Mouse (Mus musculus): ENCODE data around the gene Chpf2. TPM values are rescaled to one million over a fixed set of nuclear protein-coding genes. Genes with fewer than 3 reads are reported as not detected.

Gene Chpf2
- total and polyA plus RNA-seq, 2 experiments = 9.5 to 22.4 TPM

DNA sequence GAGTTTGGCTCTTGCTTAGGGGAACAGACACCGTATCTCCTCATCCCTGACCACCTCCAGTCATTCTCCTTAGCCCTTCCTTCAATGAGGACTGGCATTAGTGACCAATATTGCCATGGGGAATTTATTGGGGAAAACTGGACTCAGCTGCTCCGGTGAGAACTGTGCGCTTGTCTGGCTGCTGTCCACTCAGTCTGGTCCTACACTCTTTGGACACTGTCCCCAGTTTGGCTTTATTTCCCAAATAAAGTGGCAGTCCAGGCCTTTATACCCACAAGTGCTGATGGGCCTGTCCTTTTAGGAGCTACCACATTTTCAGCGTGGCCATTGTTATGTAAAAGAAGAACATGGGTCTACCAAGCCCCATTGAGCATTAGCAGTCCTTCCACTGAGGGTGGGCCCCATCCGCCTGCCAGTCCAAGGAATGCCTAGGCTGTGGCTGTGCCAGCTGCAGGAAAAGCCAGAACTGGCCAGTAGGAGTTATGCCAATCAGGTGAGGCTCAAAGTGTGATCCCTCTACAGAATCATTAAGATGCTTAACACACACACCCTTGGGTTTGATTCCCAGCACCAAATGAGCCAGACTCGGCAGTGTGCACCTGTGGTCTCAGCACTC, 49.1 kb downstream of the Chpf2 start:
- H3K4me1 ChIP-seq (ENCODE audit: control insufficient read depth, insufficient read depth, low read length) = no peaks in the 10 kb centered on the region
- no peaks in the 10 kb centered on the region for H3K79me2 ChIP-seq (ENCODE audit: control insufficient read depth, insufficient read depth, low read length)
- DNase-seq (ENCODE audit: extremely low read depth, low read depth, low spot score) = no peak
- H3K27ac ChIP-seq (replicated peaks; ENCODE audit: insufficient read depth, low read depth, low read length) = no peak overlapping the region
- TF ChIP-seq POLR2A (IDR thresholded peaks at IDR 0.05; ENCODE audit: extremely low read depth, insufficient read depth, low read length) = no peak
- TF ChIP-seq CTCF (IDR thresholded peaks at IDR 0.05; ENCODE audit: low read depth, low read length) = no peak
- WGBS = 86% methylated on average over 6 of the region's 6 CpGs
- no peaks in the 10 kb centered on the region for H3K27me3 ChIP-seq (ENCODE audit: control insufficient read depth, insufficient read depth, low read length)
- H3K9ac ChIP-seq (ENCODE audit: low read depth, low read length) = no peak overlapping the region
- H3K4me3 ChIP-seq (ENCODE audit: insufficient read depth, low read depth, low read length) = no peak overlapping the region
- no peaks in the 10 kb centered on the region for H3K36me3 ChIP-seq (ENCODE audit: control insufficient read depth, insufficient read depth, low read length)

DNA sequence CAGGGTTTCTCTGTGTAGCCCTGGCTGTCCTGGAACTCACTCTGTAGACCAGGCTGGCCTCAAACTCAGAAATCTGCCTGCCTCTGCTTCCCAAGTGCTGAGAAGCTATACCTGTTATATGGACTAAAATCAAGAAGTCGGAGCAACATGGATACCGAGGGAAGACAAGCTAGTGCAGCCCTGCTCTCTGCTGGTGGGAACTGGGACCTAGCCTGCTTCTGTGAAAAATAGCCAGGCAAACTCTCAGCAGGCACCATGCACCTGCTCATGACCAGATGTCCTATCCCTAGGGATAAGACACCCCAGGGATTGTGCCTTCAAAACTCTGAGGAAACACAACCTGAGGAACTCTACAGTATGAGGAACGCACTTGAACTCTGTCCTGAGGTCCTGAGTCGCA, 50.4 kb downstream of the Chpf2 start:
- TF ChIP-seq CTCF (IDR thresholded peaks at IDR 0.05; ENCODE audit: low read depth, low read length) (no peak), POLR2A (IDR thresholded peaks at IDR 0.05; ENCODE audit: extremely low read depth, insufficient read depth, low read length) (no peak)
- Histone ChIP-seq H3K36me3 (ENCODE audit: control insufficient read depth, insufficient read depth, low read length) (no peaks in the 10 kb centered on the region), H3K9ac (ENCODE audit: low read depth, low read length) (no peak overlapping the region), H3K4me1 (ENCODE audit: control insufficient read depth, insufficient read depth, low read length) (no peaks in the 10 kb centered on the region), H3K27ac (replicated peaks; ENCODE audit: insufficient read depth, low read depth, low read length) (no peak overlapping the region), H3K4me3 (ENCODE audit: insufficient read depth, low read depth, low read length) (no peak overlapping the region), H3K79me2 (ENCODE audit: control insufficient read depth, insufficient read depth, low read length) (no peaks in the 10 kb centered on the region), H3K27me3 (ENCODE audit: control insufficient read depth, insufficient read depth, low read length) (no peaks in the 10 kb centered on the region)
- 81% methylated on average over 4 of the region's 4 CpGs for WGBS
- no peak for DNase-seq (ENCODE audit: extremely low read depth, low read depth, low spot score)

DNA sequence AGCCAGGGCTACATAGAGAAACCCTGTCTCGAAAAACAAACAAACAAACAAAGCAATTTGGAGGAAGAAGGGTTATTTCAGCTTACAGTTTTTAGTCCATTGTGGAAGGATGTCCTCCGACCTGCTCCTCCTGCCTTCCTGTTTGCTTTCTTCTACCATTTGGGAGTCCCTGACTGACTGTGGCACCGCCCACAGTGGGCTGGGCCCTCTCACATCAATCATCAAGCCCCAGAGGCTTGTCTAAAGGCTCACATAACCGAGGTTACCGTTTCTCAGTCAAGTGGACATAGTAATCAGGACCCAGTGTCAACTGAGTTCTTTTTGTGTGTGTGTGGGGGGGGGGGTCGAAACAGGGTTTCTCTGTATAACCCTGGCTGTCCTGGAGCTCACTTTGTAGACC, 51.6 kb downstream of the Chpf2 start:
- no peak overlapping the region for H3K4me3 ChIP-seq (ENCODE audit: insufficient read depth, low read depth, low read length)
- DNase-seq (ENCODE audit: extremely low read depth, low read depth, low spot score) = no peak
- TF ChIP-seq CTCF (IDR thresholded peaks at IDR 0.05; ENCODE audit: low read depth, low read length) = no peak
- TF ChIP-seq POLR2A (IDR thresholded peaks at IDR 0.05; ENCODE audit: extremely low read depth, insufficient read depth, low read length) = no peak
- no peak overlapping the region for H3K27ac ChIP-seq (replicated peaks; ENCODE audit: insufficient read depth, low read depth, low read length)
- 42% methylated on average over 6 of the region's 6 CpGs for WGBS
- H3K27me3 ChIP-seq (ENCODE audit: control insufficient read depth, insufficient read depth, low read length) = no peaks in the 10 kb centered on the region
- H3K9ac ChIP-seq (ENCODE audit: low read depth, low read length) = no peak overlapping the region
- H3K79me2 ChIP-seq (ENCODE audit: control insufficient read depth, insufficient read depth, low read length) = no peaks in the 10 kb centered on the region
- H3K36me3 ChIP-seq (ENCODE audit: control insufficient read depth, insufficient read depth, low read length) = no peaks in the 10 kb centered on the region
- no peaks in the 10 kb centered on the region for H3K4me1 ChIP-seq (ENCODE audit: control insufficient read depth, insufficient read depth, low read length)

DNA sequence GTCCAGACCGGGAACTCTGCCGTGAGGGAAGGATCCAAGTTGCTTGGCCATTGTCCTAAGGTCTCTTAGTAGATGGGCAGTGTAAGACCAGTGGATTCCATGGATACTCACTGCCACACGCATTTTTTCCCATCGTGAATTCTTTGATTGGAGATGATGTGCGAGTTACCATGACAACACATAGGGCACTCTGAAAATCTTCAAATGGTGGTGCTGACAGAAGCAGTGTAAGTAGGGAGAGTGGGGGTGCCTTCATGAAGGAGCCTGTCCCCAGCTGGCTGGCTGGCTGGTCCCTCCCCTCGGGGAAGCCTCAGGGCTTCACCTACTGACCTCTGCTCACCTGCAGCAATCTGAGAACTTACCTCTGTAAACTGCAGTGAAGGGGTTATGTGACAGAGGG, 52.5 kb downstream of the Chpf2 start:
- TF ChIP-seq POLR2A (IDR thresholded peaks at IDR 0.05; ENCODE audit: extremely low read depth, insufficient read depth, low read length) = no peak
- TF ChIP-seq CTCF (IDR thresholded peaks at IDR 0.05; ENCODE audit: low read depth, low read length) = no peak

More for the DNA sequence above, 52.5 kb downstream of the Chpf2 start:
- H3K27me3 ChIP-seq (ENCODE audit: control insufficient read depth, insufficient read depth, low read length) = no peaks in the 10 kb centered on the region
- no peak overlapping the region for H3K4me3 ChIP-seq (ENCODE audit: insufficient read depth, low read depth, low read length)
- no peak overlapping the region for H3K27ac ChIP-seq (replicated peaks; ENCODE audit: insufficient read depth, low read depth, low read length)
- no peak overlapping the region for H3K9ac ChIP-seq (ENCODE audit: low read depth, low read length)
- WGBS = 66% methylated on average over 6 of the region's 6 CpGs
- DNase-seq (ENCODE audit: extremely low read depth, low read depth, low spot score) = no peak
- H3K36me3 ChIP-seq (ENCODE audit: control insufficient read depth, insufficient read depth, low read length) = no peaks in the 10 kb centered on the region
- no peaks in the 10 kb centered on the region for H3K4me1 ChIP-seq (ENCODE audit: control insufficient read depth, insufficient read depth, low read length)
- H3K79me2 ChIP-seq (ENCODE audit: control insufficient read depth, insufficient read depth, low read length) = no peaks in the 10 kb centered on the region

Other genes with a start within 250 kb of the Chpf2 start
- 0.13 TPM in 1 of 2 replicates, not detected in the other for gene Kcnh2, start 235.1 kb upstream of the Chpf2 start, total RNA-seq (2014; rRNA removed)
- 0.21 TPM in 1 of 2 replicates, not detected in the other for gene Kcnh2, start 235.1 kb upstream of the Chpf2 start, polyA plus RNA-seq (2012; rRNA removed)
- 1.1 and 2.0 TPM in 2 replicates for gene Nos3, start 221.9 kb upstream of the Chpf2 start, total RNA-seq (2014; rRNA removed)
- 2.6 and 2.9 TPM in 2 replicates for gene Nos3, start 221.9 kb upstream of the Chpf2 start, polyA plus RNA-seq (2012; rRNA removed)
- gene Atg9b, start 194.6 kb upstream of the Chpf2 start, total RNA-seq (2014; rRNA removed) = 0.09 and 0.27 TPM in 2 replicates
- gene Atg9b, start 194.6 kb upstream of the Chpf2 start, polyA plus RNA-seq (2012; rRNA removed) = 0.05 and 0.35 TPM in 2 replicates
- 21.5 and 25.2 TPM in 2 replicates for gene Abcb8, start 193.1 kb upstream of the Chpf2 start, total RNA-seq (2014; rRNA removed)
- gene Abcb8, start 193.1 kb upstream of the Chpf2 start, polyA plus RNA-seq (2012; rRNA removed) = 69.9 and 71.0 TPM in 2 replicates
- not detected in 2 replicates for gene Asic3, start 173.3 kb upstream of the Chpf2 start, total RNA-seq (2014; rRNA removed)
- 0.12 and 0.84 TPM in 2 replicates for gene Asic3, start 173.3 kb upstream of the Chpf2 start, polyA plus RNA-seq (2012; rRNA removed)
- 9.5 and 10.0 TPM in 2 replicates for gene Cdk5, start 163.2 kb upstream of the Chpf2 start, total RNA-seq (2014; rRNA removed)
- gene Cdk5, start 163.2 kb upstream of the Chpf2 start, polyA plus RNA-seq (2012; rRNA removed) = 34.6 and 38.4 TPM in 2 replicates
- gene Slc4a2, start 162.9 kb upstream of the Chpf2 start, total RNA-seq (2014; rRNA removed) = 15.4 and 22.7 TPM in 2 replicates
- 33.5 and 40.4 TPM in 2 replicates for gene Slc4a2, start 162.9 kb upstream of the Chpf2 start, polyA plus RNA-seq (2012; rRNA removed)
- 22.3 and 28.5 TPM in 2 replicates for gene Fastk, start 141.5 kb upstream of the Chpf2 start, total RNA-seq (2014; rRNA removed)
- 104 and 166 TPM in 2 replicates for gene Fastk, start 141.5 kb upstream of the Chpf2 start, polyA plus RNA-seq (2012; rRNA removed)
- 5.2 and 6.2 TPM in 2 replicates for gene Tmub1, start 138.9 kb upstream of the Chpf2 start, total RNA-seq (2014; rRNA removed)
- gene Tmub1, start 138.9 kb upstream of the Chpf2 start, polyA plus RNA-seq (2012; rRNA removed) = 30.7 and 35.2 TPM in 2 replicates
- gene Agap3, start 134.6 kb upstream of the Chpf2 start, total RNA-seq (2014; rRNA removed) = 13.8 and 17.9 TPM in 2 replicates
- gene Agap3, start 134.6 kb upstream of the Chpf2 start, polyA plus RNA-seq (2012; rRNA removed) = 33.7 and 37.8 TPM in 2 replicates
- not detected in 2 replicates for gene Gbx1, start 59.5 kb upstream of the Chpf2 start, total RNA-seq (2014; rRNA removed)
- gene Gbx1, start 59.5 kb upstream of the Chpf2 start, polyA plus RNA-seq (2012; rRNA removed) = 0.02 TPM in 1 of 2 replicates, not detected in the other
- gene Asb10, start 45.8 kb upstream of the Chpf2 start, total RNA-seq (2014; rRNA removed) = 0.13 TPM in 1 of 2 replicates, not detected in the other
- 0.06 and 0.10 TPM in 2 replicates for gene Asb10, start 45.8 kb upstream of the Chpf2 start, polyA plus RNA-seq (2012; rRNA removed)
- gene 4931409K22Rik, start 29.9 kb upstream of the Chpf2 start, total RNA-seq (2014; rRNA removed) = not detected in 2 replicates
- not detected in 2 replicates for gene 4931409K22Rik, start 29.9 kb upstream of the Chpf2 start, polyA plus RNA-seq (2012; rRNA removed)
- gene Abcf2, start 9.3 kb upstream of the Chpf2 start, total RNA-seq (2014; rRNA removed) = 25.0 and 25.9 TPM in 2 replicates
- 27.1 and 31.9 TPM in 2 replicates for gene Abcf2, start 9.3 kb upstream of the Chpf2 start, polyA plus RNA-seq (2012; rRNA removed)
- gene Smarcd3, start 37.7 kb downstream of the Chpf2 start, total RNA-seq (2014; rRNA removed) = 0.55 and 1.3 TPM in 2 replicates
- 1.3 TPM in 2 replicates for gene Smarcd3, start 37.7 kb downstream of the Chpf2 start, polyA plus RNA-seq (2012; rRNA removed)
- 14.4 and 19.6 TPM in 2 replicates for gene Nub1, start 98.8 kb downstream of the Chpf2 start, total RNA-seq (2014; rRNA removed)
- gene Nub1, start 98.8 kb downstream of the Chpf2 start, polyA plus RNA-seq (2012; rRNA removed) = 19.9 and 20.2 TPM in 2 replicates
- 0.27 and 0.28 TPM in 2 replicates for gene Wdr86, start 144.0 kb downstream of the Chpf2 start, total RNA-seq (2014; rRNA removed)
- gene Wdr86, start 144.0 kb downstream of the Chpf2 start, polyA plus RNA-seq (2012; rRNA removed) = 0.26 and 1.0 TPM in 2 replicates
- gene Crygn, start 171.3 kb downstream of the Chpf2 start, total RNA-seq (2014; rRNA removed) = 1.0 and 1.4 TPM in 2 replicates
- gene Crygn, start 171.3 kb downstream of the Chpf2 start, polyA plus RNA-seq (2012; rRNA removed) = 1.0 and 1.9 TPM in 2 replicates

All from liver, adult 2 months (tissue).